Mouse (Mus musculus): ENCODE data around the gene Alk. TPM values are rescaled to one million over a fixed set of nuclear protein-coding genes. Genes with fewer than 3 reads are reported as not detected.

Alk gene
- total and polyA plus RNA-seq, 3 experiments, result not detected

DNA sequence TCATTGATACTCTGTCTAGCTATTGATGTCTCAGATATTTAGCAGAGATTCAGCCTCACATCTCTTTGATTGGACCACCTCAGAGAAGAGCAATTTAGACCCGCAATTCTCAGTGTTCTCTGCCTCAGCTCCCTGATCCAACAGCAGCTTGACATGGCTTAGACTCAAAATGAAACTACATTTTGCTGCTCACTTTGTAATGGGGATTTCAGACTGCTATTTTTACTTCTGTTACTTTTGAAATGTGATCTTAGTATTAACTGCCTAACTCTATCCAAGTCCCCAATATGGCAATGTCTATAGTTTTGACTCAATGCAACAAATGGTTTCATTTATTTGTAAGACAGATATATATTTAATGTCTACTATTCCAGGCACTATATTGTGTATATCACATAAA lies 332.8 kb downstream of the Alk start:
- H3K27me3 ChIP-seq (ENCODE audit: control insufficient read depth in 1 of 2, insufficient read depth in 2 of 2, low read length in 2 of 2), result no peaks in the 10 kb centered on the region
- no peak for TF ChIP-seq POLR2AphosphoS2 (IDR thresholded peaks at IDR 0.05; ENCODE audit: low read length)
- TF ChIP-seq USF1 (IDR thresholded peaks at IDR 0.05; ENCODE audit: low read depth, low read length), result no peak
- TF ChIP-seq GABPA (IDR thresholded peaks at IDR 0.05; ENCODE audit: low read depth, low read length), result no peak
- TF ChIP-seq SIN3A (IDR thresholded peaks at IDR 0.05; ENCODE audit: low read length), result no peak
- no peak for TF ChIP-seq TAL1 (IDR thresholded peaks at IDR 0.05; ENCODE audit: low read length)
- TF ChIP-seq ETS1 (IDR thresholded peaks at IDR 0.05; ENCODE audit: low read depth, low read length), result no peak
- no peak for TF ChIP-seq MAFK (IDR thresholded peaks at IDR 0.05; ENCODE audit: borderline replicate concordance, low read depth, low read length)
- no peak overlapping the region for H3K4me3 ChIP-seq (ENCODE audit: control insufficient read depth in 1 of 2, insufficient read depth in 1 of 2, low read depth in 2 of 2, low read length in 2 of 2)
- no peaks in the 10 kb centered on the region for H3K79me2 ChIP-seq (ENCODE audit: control insufficient read depth, insufficient read depth, low read length, poor library complexity)
- H3K9ac ChIP-seq (ENCODE audit: control insufficient read depth, low read depth, low read length, poor library complexity, severe bottlenecking), result no peak overlapping the region
- DNase-seq (ENCODE audit: low read depth, low spot score), result no peak
- no peaks in the 10 kb centered on the region for H3K9me3 ChIP-seq (replicated peaks; ENCODE audit: insufficient read depth, low read length)
- no peaks in the 10 kb centered on the region for H3K36me3 ChIP-seq (ENCODE audit: control insufficient read depth in 1 of 2, insufficient read depth in 2 of 2, low read length in 2 of 2)
- no peaks in the 10 kb centered on the region for H3K4me1 ChIP-seq (ENCODE audit: control insufficient read depth in 1 of 2, insufficient read depth in 2 of 2, low read length in 2 of 2)
- no peak overlapping the region for H3K27ac ChIP-seq (ENCODE audit: control insufficient read depth, low read depth, low read length)

DNA sequence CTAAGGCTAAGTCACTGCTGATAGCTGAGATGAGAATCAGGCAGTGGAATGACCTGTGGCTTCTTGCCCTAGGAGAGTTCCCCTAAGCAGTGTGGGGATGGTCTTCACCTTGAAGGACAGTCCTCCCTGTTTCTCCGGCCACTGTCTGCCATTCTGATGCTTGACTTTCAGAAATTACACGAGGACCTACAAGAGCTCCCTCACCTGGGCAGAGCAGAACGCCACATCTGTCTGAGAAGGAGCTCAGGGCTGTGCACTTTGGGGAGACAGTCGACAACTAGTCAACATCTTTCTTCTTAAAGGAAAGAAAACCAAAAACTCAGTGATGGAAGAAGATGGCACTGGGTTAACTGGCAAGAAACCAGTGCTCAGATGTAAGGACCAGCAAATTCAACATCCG lies 335.9 kb downstream of the Alk start:
- Histone ChIP-seq H3K9ac (ENCODE audit: control insufficient read depth, low read depth, low read length, poor library complexity, severe bottlenecking) (no peak overlapping the region), H3K27ac (ENCODE audit: control insufficient read depth, low read depth, low read length) (no peak overlapping the region), H3K79me2 (ENCODE audit: control insufficient read depth, insufficient read depth, low read length, poor library complexity) (no peaks in the 10 kb centered on the region), H3K4me3 (ENCODE audit: control insufficient read depth in 1 of 2, insufficient read depth in 1 of 2, low read depth in 2 of 2, low read length in 2 of 2) (no peak overlapping the region), H3K27me3 (ENCODE audit: control insufficient read depth in 1 of 2, insufficient read depth in 2 of 2, low read length in 2 of 2) (no peaks in the 10 kb centered on the region), H3K9me3 (replicated peaks; ENCODE audit: insufficient read depth, low read length) (no peaks in the 10 kb centered on the region), H3K36me3 (ENCODE audit: control insufficient read depth in 1 of 2, insufficient read depth in 2 of 2, low read length in 2 of 2) (no peaks in the 10 kb centered on the region), H3K4me1 (ENCODE audit: control insufficient read depth in 1 of 2, insufficient read depth in 2 of 2, low read length in 2 of 2) (no peaks in the 10 kb centered on the region)
- DNase-seq (ENCODE audit: low read depth, low spot score), result no peak
- TF ChIP-seq KAT2A (conservative IDR thresholded peaks at IDR 0.05; ENCODE audit: low read depth, low read length), result no peak

DNA sequence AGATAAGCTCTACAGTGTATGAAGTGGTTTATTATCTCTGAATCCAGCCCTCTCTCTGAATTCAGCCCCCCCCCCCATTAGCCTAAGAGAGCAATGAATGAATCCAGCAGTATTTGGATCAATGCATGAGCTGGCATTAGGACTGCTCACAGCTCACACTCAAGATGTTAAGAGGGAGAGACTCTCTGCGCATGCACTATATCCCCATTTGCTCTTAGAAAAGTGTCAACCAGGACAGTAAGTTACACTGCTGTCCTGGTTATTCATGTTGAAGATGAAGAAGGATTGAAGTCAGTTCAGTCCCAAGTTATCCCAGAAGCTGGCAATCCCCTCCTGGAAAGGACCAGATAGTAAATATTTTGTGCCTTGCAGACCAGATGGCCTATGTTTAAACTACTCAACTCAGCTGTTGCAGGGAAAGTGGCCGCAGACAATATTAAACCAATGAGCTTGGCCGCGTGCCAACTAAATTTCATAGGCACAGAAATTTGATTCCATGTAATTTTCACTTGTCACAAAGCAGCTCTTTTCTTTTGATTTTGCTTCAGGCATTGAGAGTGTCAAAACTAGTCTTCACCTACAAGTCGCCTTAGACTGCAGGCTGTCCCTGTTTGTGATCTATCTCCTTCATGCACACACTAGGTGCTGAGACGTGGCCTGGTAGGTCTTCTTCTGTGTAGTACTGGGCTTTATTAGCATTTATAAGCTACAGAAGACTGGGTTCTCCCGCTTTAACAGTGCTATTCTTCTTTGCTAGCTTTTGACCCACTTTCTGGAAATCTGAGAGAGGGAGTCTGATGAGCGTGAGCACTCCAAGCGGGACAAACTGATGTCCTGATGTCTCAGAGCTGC lies 339.0 kb downstream of the Alk start:
- no peaks in the 10 kb centered on the region for H3K36me3 ChIP-seq (ENCODE audit: control insufficient read depth in 1 of 2, insufficient read depth in 2 of 2, low read length in 2 of 2)
- H3K27me3 ChIP-seq (ENCODE audit: control insufficient read depth in 1 of 2, insufficient read depth in 2 of 2, low read length in 2 of 2), result no peaks in the 10 kb centered on the region
- DNase-seq (ENCODE audit: low read depth, low spot score), result no peak
- no peaks in the 10 kb centered on the region for H3K4me1 ChIP-seq (ENCODE audit: control insufficient read depth in 1 of 2, insufficient read depth in 2 of 2, low read length in 2 of 2)
- no peak overlapping the region for H3K27ac ChIP-seq (ENCODE audit: control insufficient read depth, low read depth, low read length)
- TF ChIP-seq USF1 (IDR thresholded peaks at IDR 0.05; ENCODE audit: low read depth, low read length) (no peak), ZC3H11A (IDR thresholded peaks at IDR 0.05; ENCODE audit: low read depth, low read length) (no peak), KAT2A (conservative IDR thresholded peaks at IDR 0.05; ENCODE audit: low read depth, low read length) (no peak), TBP (IDR thresholded peaks at IDR 0.05; ENCODE audit: low read depth, low read length) (no peak), TCF12 (IDR thresholded peaks at IDR 0.05; ENCODE audit: low read depth, low read length) (no peak), RAD21 (IDR thresholded peaks at IDR 0.05; ENCODE audit: low read depth, low read length) (no peak), MAX (IDR thresholded peaks at IDR 0.05; ENCODE audit: low read length) (no peak), ZNF384 (IDR thresholded peaks at IDR 0.05; ENCODE audit: low read depth, low read length) (no peak), CTCF (IDR thresholded peaks at IDR 0.05 in 2 of 3, conservative IDR thresholded peaks at IDR 0.05 in 1 of 3; ENCODE audit: control insufficient read depth in 1 of 3, insufficient read depth in 1 of 3, low read depth in 2 of 3, low read length in 3 of 3, poor library complexity in 1 of 3, severe bottlenecking in 1 of 3) (no peak), EP300 (IDR thresholded peaks at IDR 0.05; ENCODE audit: low read depth in 1 of 2, low read length in 2 of 2) (no peak), SMC3 (IDR thresholded peaks at IDR 0.05; ENCODE audit: low read depth, low read length) (no peak), POLR2A (IDR thresholded peaks at IDR 0.05; ENCODE audit: control insufficient read depth in 1 of 2, insufficient read depth in 1 of 2, low read depth in 1 of 2, low read length in 2 of 2, poor library complexity in 1 of 2) (no peak), ZKSCAN1 (IDR thresholded peaks at IDR 0.05; ENCODE audit: low read depth, low read length) (no peak), ZMIZ1 (IDR thresholded peaks at IDR 0.05; ENCODE audit: low read depth, low read length) (no peak), GATA1 (IDR thresholded peaks at IDR 0.05; ENCODE audit: low read depth, low read length) (no peak), MAFK (IDR thresholded peaks at IDR 0.05; ENCODE audit: borderline replicate concordance, low read depth, low read length) (no peak)
- H3K9me3 ChIP-seq (replicated peaks; ENCODE audit: insufficient read depth, low read length), result no peaks in the 10 kb centered on the region
- H3K79me2 ChIP-seq (ENCODE audit: control insufficient read depth, insufficient read depth, low read length, poor library complexity), result no peaks in the 10 kb centered on the region
- no peak overlapping the region for H3K4me3 ChIP-seq (ENCODE audit: control insufficient read depth in 1 of 2, insufficient read depth in 1 of 2, low read depth in 2 of 2, low read length in 2 of 2)
- no peak overlapping the region for H3K9ac ChIP-seq (ENCODE audit: control insufficient read depth, low read depth, low read length, poor library complexity, severe bottlenecking)

Measured in MEL (cell line).